Mouse (Mus musculus) adrenal gland, postnatal 10 days (tissue): ENCODE results near the gene Pxdn. TPM values are rescaled to one million over a fixed set of nuclear protein-coding genes. Genes with fewer than 3 reads are reported as not detected.

ENCODE experiments used
- DNase-seq: peaks from one replicate; pipeline ENCODE4 v3.0.0; 2021; ENCODE audit warnings: mixed read lengths
- total RNA-seq, 2 experiments: library from RNA; stranded (reverse); gene quantifications; 2 replicates each; pipeline ENCODE4 v1.2.3; 2021

Gene Pxdn
- total RNA-seq, 2 experiments from 2014 or later, result 92.0 to 121 TPM

GRCm38 (mm10) chr12:30024264-30024825, 86.9 kb downstream of the Pxdn start:
- DNase-seq, result peak; percentile 25

- peak; percentile 45 for DNase-seq
Measured at GRCm38 (mm10) chr12:30027721-30028340, 90.4 kb downstream of the Pxdn start.

GRCm38 (mm10) chr12:30029111-30029510, 91.7 kb downstream of the Pxdn start:
- DNase-seq, result no peak

GRCm38 (mm10) chr12:30030571-30030970, 93.2 kb downstream of the Pxdn start:
- DNase-seq, result no peak

GRCm38 (mm10) chr12:30034681-30035080, 97.3 kb downstream of the Pxdn start:
- DNase-seq, result no peak

GRCm38 (mm10) chr12:30035406-30035805, 98.0 kb downstream of the Pxdn start:
- DNase-seq, result no peak

- DNase-seq, result no peak
Measured at GRCm38 (mm10) chr12:30035841-30036568, 98.6 kb downstream of the Pxdn start.

GRCm38 (mm10) chr12:30036569-30037055, 99.2 kb downstream of the Pxdn start:
- DNase-seq, result no peak

- DNase-seq, result peak; percentile 68
Measured at GRCm38 (mm10) chr12:30039565-30039964, 102.2 kb downstream of the Pxdn start.

- peak; percentile 65 for DNase-seq
Measured at GRCm38 (mm10) chr12:30040150-30040549, 102.7 kb downstream of the Pxdn start.

- DNase-seq, result no peak
Measured at GRCm38 (mm10) chr12:30048848-30049247, 111.4 kb downstream of the Pxdn start.

GRCm38 (mm10) chr12:30049818-30050217, 112.4 kb downstream of the Pxdn start:
- no peak for DNase-seq

- DNase-seq, result peak; percentile 73
Measured at GRCm38 (mm10) chr12:30050235-30050634, 112.8 kb downstream of the Pxdn start.

- DNase-seq, result no peak
Measured at GRCm38 (mm10) chr12:30054761-30055540, 117.5 kb downstream of the Pxdn start.

GRCm38 (mm10) chr12:30058044-30058443, 120.6 kb downstream of the Pxdn start:
- DNase-seq, result no peak

- no peak for DNase-seq
Measured at GRCm38 (mm10) chr12:30061503-30062117, 124.2 kb downstream of the Pxdn start.

GRCm38 (mm10) chr12:30062118-30062505, 124.7 kb downstream of the Pxdn start:
- DNase-seq, result no peak

Other genes with a start within 250 kb of the Pxdn start
- not detected for gene Tpo, start 195.0 kb downstream of the Pxdn start, total RNA-seq